Mouse (Mus musculus) spleen, adult 10 weeks (tissue): ENCODE data around the gene Fpr2. TPM values are rescaled to one million over a fixed set of nuclear protein-coding genes. Genes with fewer than 3 reads are reported as not detected.

ENCODE experiments used
- polyA plus RNA-seq: library from polyadenylated mRNA; stranded (reverse); fragments of 350-450 nt; fragmentation: Illumina TruSeq; extraction: RNeasy Lipid Tissue Mini Kit (QIAGEN cat#74804); gene quantifications from one replicate; pipeline ENCODE4 v1.2.3, GENCODE M21; 2015; ENCODE audit warnings: low replicate concordance; ENCODE audit not compliant: insufficient read depth

The Fpr2 gene
- 15.3 TPM for polyA plus RNA-seq

GRCm38 (mm10) chr17:17887774-17888248, at the start of gene Fpr2, which contains the start of gene Fpr3:
TSS of gene Fpr2 (plus strand) at chr17:17887824.
TSS of gene Fpr3 (plus strand) at chr17:17887852.

GRCm38 (mm10) chr17:17855064-17855838, 32.4 kb upstream of the Fpr2 start, which contains the start of gene Has1:
TSS of gene Has1 (minus strand) at chr17:17855205.

GRCm38 (mm10) chr17:17883840-17884239, 3.8 kb upstream of the Fpr2 start, which contains the start of gene Fpr1:
TSS of gene Fpr1 (minus strand) at chr17:17883940.

Other genes with a start within 250 kb of the Fpr2 start
- gene Vmn2r90, start 184.1 kb upstream of the Fpr2 start, polyA plus RNA-seq, result 0.19 TPM
- 22.7 TPM for gene Spaca6, start 60.7 kb upstream of the Fpr2 start, polyA plus RNA-seq
- gene Has1, start 32.6 kb upstream of the Fpr2 start, polyA plus RNA-seq, result not detected
- gene Fpr1, start 3.9 kb upstream of the Fpr2 start, polyA plus RNA-seq, result 20.3 TPM
- gene Fpr3, start within 50 bp of the Fpr2 start, polyA plus RNA-seq, result not detected
- gene Fpr-rs4, start 133.9 kb downstream of the Fpr2 start, polyA plus RNA-seq, result not detected
- gene Vmn2r124, start 161.6 kb downstream of the Fpr2 start, polyA plus RNA-seq, result not detected
- not detected for gene Vmn2r91, start 197.2 kb downstream of the Fpr2 start, polyA plus RNA-seq